Mouse (Mus musculus) CH12.LX (cell line): ENCODE results near the gene Rap1a. TPM values are rescaled to one million over a fixed set of nuclear protein-coding genes. Genes with fewer than 3 reads are reported as not detected.

Experiments used
- DNase-seq: peaks from one replicate; pipeline ENCODE4 v3.0.0-alpha.2; 2013; ENCODE audit errors: extremely low read depth
- H3K27ac ChIP-seq: 2 replicates; pipeline ENCODE4 v1.5.1; 2012; ENCODE audit warnings: low read depth, mild to moderate bottlenecking, control low read depth, moderate library complexity; ENCODE audit not compliant: insufficient read depth
- H3K27me3 ChIP-seq: replicated peaks from 2 replicates; pipeline ENCODE3; 2012; ENCODE audit warnings: inconsistent platforms
- H3K36me3 ChIP-seq, 2 experiments: replicated peaks in 1 of 2; 2 replicates each; pipeline versions ENCODE3 to v1.6.1; 2012; ENCODE audit warnings: inconsistent platforms in 1 of 2, low read length in 1 of 2, mild to moderate bottlenecking in 1 of 2, mixed read lengths in 1 of 2, moderate library complexity in 1 of 2; ENCODE audit not compliant: control insufficient read depth in 1 of 2, insufficient read depth in 1 of 2
- H3K4me1 ChIP-seq, 2 experiments: 2 replicates each; pipeline ENCODE4 v1.6.1; 2012; ENCODE audit warnings: inconsistent platforms in 1 of 2, moderate library complexity in 1 of 2; ENCODE audit not compliant: insufficient read depth in 2 of 2, control insufficient read depth in 1 of 2
- H3K4me2 ChIP-seq: 2 replicates; pipeline ENCODE4 v1.6.1; 2012; ENCODE audit warnings: low read depth, mild to moderate bottlenecking, control low read depth; ENCODE audit not compliant: poor library complexity, insufficient read depth, severe bottlenecking
- H3K4me3 ChIP-seq, 3 experiments: fragments of 150-350 bp in 1 of 3; sonication (generic) in 1 of 3; replicated peaks in 1 of 3; 2 replicates each; pipeline versions ENCODE3 to v1.5.1; 2011 to 2012; ENCODE audit warnings: low read depth in 2 of 3, low read length in 2 of 3, mild to moderate bottlenecking in 2 of 3, moderate library complexity in 2 of 3, control low read depth in 1 of 3, improper control_type of control experiment in 1 of 3, inconsistent platforms in 1 of 3, mixed read lengths in 1 of 3; ENCODE audit not compliant: poor library complexity in 1 of 3
- H3K79me2 ChIP-seq: replicated peaks from 2 replicates; pipeline ENCODE4 v1.6.1; 2012; ENCODE audit warnings: mild to moderate bottlenecking, moderate library complexity; ENCODE audit not compliant: control insufficient read depth, poor library complexity, insufficient read depth, severe bottlenecking; ENCODE audit errors: extremely low read depth
- H3K9ac ChIP-seq: 2 replicates; pipeline ENCODE4 v1.6.1; 2012; ENCODE audit warnings: low read depth, mild to moderate bottlenecking, control low read depth, moderate library complexity; ENCODE audit not compliant: insufficient read depth
- H3K9me3 ChIP-seq: replicated peaks from 2 replicates; pipeline ENCODE3; 2012; ENCODE audit warnings: low read length, inconsistent platforms, mixed read lengths
- BHLHE40 ChIP-seq: IDR thresholded peaks from 2 replicates; pipeline ENCODE4 v1.6.1; 2011; ENCODE audit warnings: mild to moderate bottlenecking, low read depth, low read length, improper control_type of control experiment
- CHD1 ChIP-seq: IDR thresholded peaks from 2 replicates; pipeline ENCODE4 v1.6.1; 2012; ENCODE audit warnings: low read depth, low read length, improper control_type of control experiment, inconsistent platforms
- CTCF ChIP-seq, 2 experiments: IDR thresholded peaks in 1 of 2; conservative IDR thresholded peaks in 1 of 2; 2 replicates each; pipeline ENCODE4 v1.5.1; 2011 to 2012; ENCODE audit warnings: low read depth in 2 of 2, low read length in 2 of 2, improper control_type of control experiment in 1 of 2, inconsistent platforms in 1 of 2, mild to moderate bottlenecking in 1 of 2, moderate library complexity in 1 of 2
- E2F4 ChIP-seq: IDR thresholded peaks from 2 replicates; pipeline ENCODE4 v1.6.1; 2011; ENCODE audit warnings: low read depth, low read length, improper control_type of control experiment; ENCODE audit not compliant: insufficient replicate concordance
- EP300 ChIP-seq: IDR thresholded peaks from 2 replicates; pipeline ENCODE4 v1.6.1; 2011; ENCODE audit warnings: low read length, improper control_type of control experiment
- ETS1 ChIP-seq: conservative IDR thresholded peaks from 2 replicates; pipeline ENCODE4 v1.6.1; 2012; ENCODE audit warnings: low read depth, mild to moderate bottlenecking, inconsistent platforms, low read length, improper control_type of control experiment, moderate library complexity
- GABPA ChIP-seq: IDR thresholded peaks from 2 replicates; pipeline ENCODE4 v1.6.1; 2012; ENCODE audit warnings: low read depth, low read length, improper control_type of control experiment, inconsistent platforms; ENCODE audit not compliant: insufficient replicate concordance
- HCFC1 ChIP-seq: IDR thresholded peaks from 2 replicates; pipeline ENCODE4 v1.6.1; 2012; ENCODE audit warnings: low read depth, mild to moderate bottlenecking, inconsistent platforms, low read length, improper control_type of control experiment
- IRF4 ChIP-seq: IDR thresholded peaks from 2 replicates; pipeline ENCODE4 v1.6.1; 2014; ENCODE audit warnings: low read depth, mild to moderate bottlenecking, inconsistent platforms, low read length, improper control_type of control experiment
- JUND ChIP-seq: conservative IDR thresholded peaks from 2 replicates; pipeline ENCODE4 v1.6.1; 2011; ENCODE audit warnings: low read depth, low read length, improper control_type of control experiment
- MAX ChIP-seq: IDR thresholded peaks from 2 replicates; pipeline ENCODE4 v1.6.1; 2011; ENCODE audit warnings: low read length, improper control_type of control experiment
- MEF2A ChIP-seq: IDR thresholded peaks from 2 replicates; pipeline ENCODE4 v1.6.1; 2014; ENCODE audit warnings: low read depth, mild to moderate bottlenecking, inconsistent platforms, low read length, improper control_type of control experiment, borderline replicate concordance
- MYC ChIP-seq: IDR thresholded peaks from 2 replicates; pipeline ENCODE4 v1.6.1; 2011; ENCODE audit warnings: low read depth, mild to moderate bottlenecking, improper control_type of control experiment, low read length
- POLR2A ChIP-seq: IDR thresholded peaks from 2 replicates; pipeline ENCODE4 v1.6.1; 2011; ENCODE audit warnings: low read depth, mild to moderate bottlenecking, improper control_type of control experiment, low read length
- POLR2AphosphoS2 ChIP-seq: IDR thresholded peaks from 2 replicates; pipeline ENCODE4 v1.6.1; 2011; ENCODE audit warnings: low read depth, low read length, improper control_type of control experiment
- RAD21 ChIP-seq: IDR thresholded peaks from 2 replicates; pipeline ENCODE4 v1.6.1; 2011; ENCODE audit warnings: low read depth, mild to moderate bottlenecking, low read length, improper control_type of control experiment, moderate library complexity
- RCOR1 ChIP-seq: conservative IDR thresholded peaks from 2 replicates; pipeline ENCODE4 v1.6.1; 2012; ENCODE audit warnings: low read depth, mild to moderate bottlenecking, inconsistent platforms, low read length, improper control_type of control experiment
- SIN3A ChIP-seq: IDR thresholded peaks from 2 replicates; pipeline ENCODE4 v1.6.1; 2012; ENCODE audit warnings: low read length, improper control_type of control experiment, inconsistent platforms
- SMC3 ChIP-seq: IDR thresholded peaks from 2 replicates; pipeline ENCODE4 v1.6.1; 2011; ENCODE audit warnings: low read depth, low read length, improper control_type of control experiment
- TBP ChIP-seq: conservative IDR thresholded peaks from 2 replicates; pipeline ENCODE4 v1.6.1; 2011; ENCODE audit warnings: low read depth, low read length, improper control_type of control experiment
- TCF12 ChIP-seq: IDR thresholded peaks from 2 replicates; pipeline ENCODE4 v1.6.1; 2014; ENCODE audit warnings: low read depth, mild to moderate bottlenecking, inconsistent platforms, low read length, improper control_type of control experiment
- ZKSCAN1 ChIP-seq: IDR thresholded peaks from 2 replicates; pipeline ENCODE4 v1.6.1; 2012; ENCODE audit warnings: low read depth, inconsistent platforms, low read length, improper control_type of control experiment, borderline replicate concordance
- ZMIZ1 ChIP-seq: IDR thresholded peaks from 2 replicates; pipeline ENCODE4 v1.6.1; 2012; ENCODE audit warnings: low read depth, mild to moderate bottlenecking, inconsistent platforms, low read length, improper control_type of control experiment
- ZNF384 ChIP-seq: IDR thresholded peaks from 2 replicates; pipeline ENCODE4 v1.6.1; 2012; ENCODE audit warnings: low read depth, low read length, improper control_type of control experiment, inconsistent platforms
- dilution Hi-C: fragments of 300-500 bp; cut with MboI; formaldehyde crosslinking; loops from 2 replicates; pipeline ENCODE4 v1.14.3; 2020; ENCODE audit warnings: low sequenced_read_pairs; ENCODE audit not compliant: extremely low pct_unique_long_range_greater_than_20kb, extremely low pct_ligation_motif_present
- in situ Hi-C: fragments of 300-500 bp; cut with MboI; formaldehyde crosslinking; loops from 3 replicates; pipeline ENCODE4 v1.14.3; 2019; ENCODE audit warnings: low sequenced_read_pairs, low pct_ligation_motif_present, low pct_unique_long_range_greater_than_20kb, mixed read lengths
- polyA plus RNA-seq: library from polyadenylated mRNA; unstranded; fragments of >175 nt; gene quantifications from 2 replicates; pipeline ENCODE4 v1.2.1, GENCODE M21; 2012; ENCODE audit warnings: low read depth; ENCODE audit not compliant: insufficient read length
- total RNA-seq, 2 experiments: library from RNA; depleted of rRNA; stranded (reverse); fragments of 300-350 nt in 1 of 2; fragments of >200 nt in 1 of 2; gene quantifications; 2 replicates each; pipeline ENCODE4 v1.2.3; 2012 to 2014

Rap1a gene
- total and polyA plus RNA-seq, 3 experiments: 63.3 to 250 (median 209) TPM

GRCm38 (mm10) chr3:105807672-105808071 lies 6.5 kb upstream of the Rap1a start:
- DNase-seq: no peak
- peaks cover 22 to 54% of the 10 kb centered on the region in 2 experiments for H3K4me1 ChIP-seq
- no peaks in the 10 kb centered on the region for H3K79me2 ChIP-seq
- no peaks in the 10 kb centered on the region for H3K36me3 ChIP-seq
- H3K27me3 ChIP-seq: no peaks in the 10 kb centered on the region
- in situ Hi-C loops: loop anchor here (25.0 kb wide), 1 partner anchor 120 kb away; the partner anchor contains the start of gene Ddx20
- no peaks in the 10 kb centered on the region for H3K9me3 ChIP-seq
- no peak overlapping the region for H3K4me3 ChIP-seq
- peak overlapping the region; percentile 37 for H3K4me2 ChIP-seq
- TF ChIP-seq ZNF384 (no peak), TBP (peak; percentile 46; the same call in 1 of the 2 replicates)
- dilution Hi-C loops: no loop called here
- peak overlapping the region; percentile 54 for H3K9ac ChIP-seq
- peak overlapping the region; percentile 46; the same call in 1 of the 2 replicates for H3K27ac ChIP-seq

DNA sequence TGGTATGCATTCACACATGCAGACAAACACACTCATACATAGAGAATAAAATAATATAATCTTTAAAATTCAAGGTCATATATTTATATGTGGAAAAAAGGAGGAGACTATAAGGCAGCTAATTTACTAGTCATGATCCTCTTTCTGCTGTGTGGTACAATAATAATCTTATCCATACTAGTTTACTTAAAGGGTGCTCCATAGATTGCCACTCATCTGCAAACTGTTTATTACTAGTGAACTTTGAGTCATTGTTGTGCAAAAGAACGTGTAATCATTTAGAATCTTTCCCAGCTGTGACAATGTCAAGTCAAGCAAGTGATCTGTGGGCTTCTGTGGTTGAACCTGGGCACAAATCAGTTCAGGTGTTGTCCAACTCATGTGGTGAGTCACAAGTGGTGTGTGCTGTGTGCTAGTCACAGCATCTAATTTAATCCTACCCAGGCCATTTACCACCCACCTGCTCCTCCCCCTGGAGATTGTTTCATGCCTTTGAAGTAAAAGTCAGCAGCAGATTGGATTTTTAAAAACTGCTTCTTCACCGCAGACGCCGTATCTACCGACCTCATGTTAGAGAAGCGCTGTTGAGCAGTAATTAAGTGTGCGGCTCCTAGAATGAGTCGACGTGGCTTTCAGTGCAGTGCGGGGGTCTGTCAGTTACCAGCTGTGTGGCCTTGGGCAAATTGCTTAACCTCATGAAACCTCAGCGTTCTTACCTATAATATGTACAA lies 5.5 kb upstream of the Rap1a start:
- Histone ChIP-seq H3K4me1 (peaks cover 18 to 56% of the 10 kb centered on the region in 2 experiments), H3K27ac (peak overlapping the region; percentile 34; the same call in 1 of the 2 replicates), H3K36me3 (no peaks in the 10 kb centered on the region), H3K9me3 (no peaks in the 10 kb centered on the region), H3K4me3 (no peak overlapping the region), H3K79me2 (no peaks in the 10 kb centered on the region), H3K27me3 (no peaks in the 10 kb centered on the region), H3K4me2 (peak overlapping the region; percentile 89), H3K9ac (peak overlapping the region; percentile 25; the same call in 1 of the 2 replicates)
- TF ChIP-seq RCOR1 (0 out of 2 replicates have a peak, but pooled peaks have one; percentile 67), ZKSCAN1 (no peak), CHD1 (peak; percentile 76; the same call in 1 of the 2 replicates), EP300 (peak; percentile 69; the same call in 1 of the 2 replicates), HCFC1 (no peak), SIN3A (peak; percentile 66; the same call in 1 of the 2 replicates), ETS1 (peak; percentile 88), JUND (peak; percentile 71), RAD21 (peak; percentile 1), IRF4 (peak; percentile 81), MYC (0 out of 2 replicates have a peak, but pooled peaks have one; percentile 79), MEF2A (peak; percentile 56; the same call in 1 of the 2 replicates), ZMIZ1 (no peak), POLR2AphosphoS2 (no peak), GABPA (no peak), CTCF (conservative IDR thresholded peaks at IDR 0.05 in 1 of 2, IDR thresholded peaks at IDR 0.05 in 1 of 2; ENCODE audit: low read depth in 2 of 2, low read length in 2 of 2) (0 out of 4 replicates have a peak, but pooled peaks of 1 of the 2 experiments have one; percentile 7), BHLHE40 (peak; percentile 88), MAX (peak; percentile 68; the same call in 1 of the 2 replicates), TBP (0 out of 2 replicates have a peak, but pooled peaks have one; percentile 46), TCF12 (peak; percentile 81), SMC3 (peak; percentile 3; the same call in 1 of the 2 replicates), POLR2A (0 out of 2 replicates have a peak, but pooled peaks have one; percentile 32), E2F4 (no peak)
- dilution Hi-C loops: no loop called here
- peak; percentile 62 for DNase-seq
- in situ Hi-C loops: loop anchor here (25.0 kb wide), 1 partner anchor 119 kb away; the partner anchor contains the start of gene Ddx20
